Mouse (Mus musculus) kidney, embryonic 16.5 days (tissue): Measurements from ENCODE around the gene Akr1c18. TPM values are rescaled to one million over a fixed set of nuclear protein-coding genes. Genes with fewer than 3 reads are reported as not detected.
A peak's percentile ranks its signal among the peaks of the same experiment; 100 is the strongest.

ENCODE experiments used
- ATAC-seq: fragments of 200-750 bp; cut with Nextera tagmentation; 2 replicates; pipeline ENCODE4 v1.8.0; 2017; ENCODE audit warnings: moderate TSS enrichment; ENCODE audit not compliant: low FRiP score, low TSS enrichment
- H3K27ac ChIP-seq: fragments of 300-500 bp; sonication (generic); 2 replicates; pipeline ENCODE4 v1.5.1; 2014; ENCODE audit warnings: low read length
- H3K27me3 ChIP-seq: fragments of 300-500 bp; sonication (generic); 2 replicates; pipeline ENCODE4 v1.6.1; 2014; ENCODE audit warnings: low read length, control low read depth, mixed read lengths; ENCODE audit not compliant: insufficient read depth
- H3K36me3 ChIP-seq: fragments of 300-500 bp; sonication (generic); 2 replicates; pipeline ENCODE4 v1.6.1; 2014; ENCODE audit warnings: low read length, control low read depth, mixed read lengths; ENCODE audit not compliant: insufficient read depth
- H3K4me1 ChIP-seq: fragments of 300-500 bp; sonication (generic); 2 replicates; pipeline ENCODE4 v1.6.1; 2014; ENCODE audit warnings: low read length, control low read depth, mixed read lengths; ENCODE audit not compliant: insufficient read depth
- H3K4me2 ChIP-seq: fragments of 300-500 bp; sonication (generic); replicated peaks from 2 replicates; pipeline ENCODE4 v1.6.1; 2014; ENCODE audit warnings: low read depth, low read length
- H3K4me3 ChIP-seq: fragments of 300-500 bp; sonication (generic); 2 replicates; pipeline ENCODE4 v1.5.1; 2014; ENCODE audit warnings: mild to moderate bottlenecking, low read length
- H3K9ac ChIP-seq: fragments of 300-500 bp; sonication (generic); replicated peaks from 2 replicates; pipeline ENCODE4 v1.6.1; 2014; ENCODE audit warnings: low read length
- H3K9me3 ChIP-seq: fragments of 300-500 bp; sonication (generic); 2 replicates; pipeline ENCODE4 v1.6.1; 2016; ENCODE audit warnings: low read length, control low read depth
- WGBS: fragments of 180-500 bp; shearing (Covaris S2); extraction: QIAGEN DNeasy Blood & Tissue Kit; methylation state at CpG from one replicate; pipeline ENCODE4 v1.1.7; 2014; 5-methylcytosine and 5-hydroxymethylcytosine counted together
- polyA plus RNA-seq: library from polyadenylated mRNA; unstranded; fragments of >200 nt; fragmentation: Nextera tagmentation; extraction: Ambion mirVana; gene quantifications from 2 replicates; pipeline ENCODE4 v1.2.1, GENCODE M21; 2015

Gene Akr1c18
- polyA plus RNA-seq, 1 experiment from 2014 or later = 2.4 TPM

- WGBS = 49% methylated on average over 2 of the region's 2 CpGs
- Histone ChIP-seq H3K27me3 (no peaks in the 10 kb centered on the region), H3K4me1 (no peaks in the 10 kb centered on the region), H3K36me3 (no peaks in the 10 kb centered on the region), H3K4me2 (no peak overlapping the region), H3K9me3 (peaks cover 3% of the 10 kb centered on the region; the same call in 1 of the 2 replicates), H3K4me3 (no peak overlapping the region), H3K9ac (no peak overlapping the region), H3K27ac (no peak overlapping the region)
- ATAC-seq = peak; percentile 65; the same call in 1 of the 2 replicates
These were observed 31.1 kb downstream of the Akr1c18 start for GRCm38 (mm10) chr13:4119181-4119904.

DNA sequence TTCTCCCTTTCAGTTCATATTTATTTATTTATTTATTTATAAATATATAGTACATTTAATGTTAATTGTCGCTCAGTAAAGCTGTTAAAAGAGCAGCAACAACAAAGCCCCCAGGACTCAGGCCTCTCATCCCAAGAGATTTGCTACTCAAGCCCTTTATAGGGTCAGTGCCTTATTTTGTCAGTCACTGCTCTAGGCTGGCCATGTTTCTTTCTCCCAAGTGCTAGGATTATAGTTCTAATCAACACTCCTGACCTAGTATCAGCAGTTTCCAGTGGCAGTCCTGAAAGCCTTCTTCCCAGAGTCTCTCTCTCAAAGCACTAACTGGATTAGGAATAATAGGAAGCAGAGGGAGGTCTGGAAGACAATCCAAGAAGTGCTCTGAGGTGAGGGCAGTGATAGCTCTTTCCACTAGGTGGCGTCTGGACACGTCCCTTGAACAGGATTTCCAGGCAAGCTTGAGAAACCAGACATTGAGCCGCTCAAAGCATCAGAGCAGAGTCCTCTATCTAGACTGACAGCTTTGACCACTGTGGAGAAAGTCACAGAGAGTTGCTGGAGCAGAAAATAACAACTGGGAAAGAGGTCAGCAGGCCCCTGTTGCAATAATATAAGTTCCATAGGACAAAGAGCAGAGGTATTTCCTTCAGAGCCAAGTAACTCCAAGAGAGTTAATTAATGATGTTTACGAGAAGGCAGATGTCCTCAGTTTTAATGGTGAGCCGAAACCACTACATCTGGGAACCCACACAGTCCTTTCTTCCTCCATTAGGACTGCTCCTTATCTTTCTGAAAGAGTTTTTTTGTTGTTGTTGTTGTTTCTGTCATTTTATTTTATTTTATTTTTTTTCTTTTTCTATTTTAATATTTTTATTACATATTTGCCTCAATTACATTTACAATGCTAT, 39.9 kb downstream of the Akr1c18 start:
- no peak overlapping the region for H3K4me3 ChIP-seq
- no peak overlapping the region for H3K9ac ChIP-seq
- H3K4me2 ChIP-seq = no peak overlapping the region
- H3K27me3 ChIP-seq = no peaks in the 10 kb centered on the region
- H3K4me1 ChIP-seq = no peaks in the 10 kb centered on the region
- H3K27ac ChIP-seq = no peak overlapping the region
- ATAC-seq = peak; percentile 91
- no peaks in the 10 kb centered on the region for H3K36me3 ChIP-seq
- H3K9me3 ChIP-seq = no peaks in the 10 kb centered on the region
- 27% methylated on average over 6 of the region's 6 CpGs for WGBS

- no peak overlapping the region for H3K4me2 ChIP-seq
- H3K36me3 ChIP-seq = no peaks in the 10 kb centered on the region
- ATAC-seq = no peak
- no peaks in the 10 kb centered on the region for H3K27me3 ChIP-seq
- no peaks in the 10 kb centered on the region for H3K9me3 ChIP-seq
- no peaks in the 10 kb centered on the region for H3K4me1 ChIP-seq
- no peak overlapping the region for H3K27ac ChIP-seq
- H3K4me3 ChIP-seq = no peak overlapping the region
- no peak overlapping the region for H3K9ac ChIP-seq
These were observed 47.7 kb downstream of the Akr1c18 start for GRCm38 (mm10) chr13:4102721-4103120.

DNA sequence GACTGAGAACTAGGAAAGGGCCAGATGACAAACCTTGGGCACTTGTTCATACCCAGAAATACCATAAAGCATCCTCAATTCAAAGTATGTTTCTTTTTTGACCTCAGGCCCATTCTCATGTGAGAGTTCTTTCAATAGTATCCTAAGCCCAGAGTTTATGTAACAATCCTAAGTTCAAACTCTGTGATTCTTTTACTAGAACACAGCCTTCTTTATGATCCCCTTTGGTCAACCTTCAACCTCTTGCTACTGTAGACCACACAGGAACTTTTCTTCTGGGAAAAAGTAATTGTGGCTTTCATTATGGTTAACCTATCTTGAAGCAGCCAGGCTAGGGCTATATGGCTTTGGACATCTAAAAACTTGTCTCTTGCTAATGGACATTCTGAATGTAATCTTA, 48.8 kb downstream of the Akr1c18 start:
- Histone ChIP-seq H3K4me2 (no peak overlapping the region), H3K27me3 (no peaks in the 10 kb centered on the region), H3K9me3 (no peaks in the 10 kb centered on the region), H3K27ac (no peak overlapping the region), H3K4me1 (no peaks in the 10 kb centered on the region), H3K4me3 (no peak overlapping the region), H3K36me3 (no peaks in the 10 kb centered on the region), H3K9ac (no peak overlapping the region)
- ATAC-seq = no peak

Other genes starting within 250 kb of the Akr1c18 start
- gene Net1, start 232.4 kb downstream of the Akr1c18 start, polyA plus RNA-seq = 56.8 and 60.9 TPM in 2 replicates
- not detected in 2 replicates for gene Tubal3, start 232.4 kb downstream of the Akr1c18 start, polyA plus RNA-seq
- not detected in 2 replicates for gene Ucn3, start 205.3 kb downstream of the Akr1c18 start, polyA plus RNA-seq
- 1.6 and 1.8 TPM in 2 replicates for gene Akr1c14, start 101.6 kb downstream of the Akr1c18 start, polyA plus RNA-seq
- gene Akr1c13, start 40.5 kb upstream of the Akr1c18 start, polyA plus RNA-seq = 5.6 and 5.8 TPM in 2 replicates
- gene Akr1c19, start 78.0 kb upstream of the Akr1c18 start, polyA plus RNA-seq = 50.5 and 52.9 TPM in 2 replicates
- 3.2 and 3.5 TPM in 2 replicates for gene Akr1c12, start 128.8 kb upstream of the Akr1c18 start, polyA plus RNA-seq